Mouse (Mus musculus): ENCODE results near the gene Csnk1g1. TPM values are rescaled to one million over a fixed set of nuclear protein-coding genes. Genes with fewer than 3 reads are reported as not detected.

Csnk1g1 gene
- 23.0 and 25.3 TPM in 2 replicates for polyA plus RNA-seq (2015; fragmentation: Nextera tagmentation; extraction: Ambion mirVana)

GRCm38 (mm10) chr9:65908394-65909300 lies at the start of gene Csnk1g1, which contains the start of gene Trip4:
Gene Csnk1g1, plus strand, starts transcription at chr9:65908924.
Gene Trip4, minus strand, starts transcription at chr9:65908794.
- WGBS, result under 1% methylated on average over 32 of the region's 38 CpGs
- Histone ChIP-seq H3K9ac (peak within 1 kb of the TSS; percentile 56), H3K4me1 (peaks cover 21% of the 10 kb centered on the region), H3K4me2 (peak within 1 kb of the TSS; percentile 63), H3K36me3 (replicated peaks) (no peaks in the 10 kb centered on the region), H3K9me3 (no peaks in the 10 kb centered on the region), H3K4me3 (peak within 1 kb of the TSS; percentile 64), H3K27ac (peak within 1 kb of the TSS; percentile 86), H3K27me3 (replicated peaks) (no peaks in the 10 kb centered on the region)
- peak; percentile 99 for ATAC-seq (replicated peaks)

GRCm38 (mm10) chr9:65859656-65860055 lies 49.1 kb upstream of the Csnk1g1 start:
- no peaks in the 10 kb centered on the region for H3K9me3 ChIP-seq
- H3K4me3 ChIP-seq, result no peak overlapping the region
- H3K36me3 ChIP-seq (replicated peaks), result peaks cover 12% of the 10 kb centered on the region; the same call in 1 of the 2 replicates
- 80% methylated on average over 1 of the region's 1 CpGs for WGBS
- no peaks in the 10 kb centered on the region for H3K27me3 ChIP-seq (replicated peaks)
- no peaks in the 10 kb centered on the region for H3K4me1 ChIP-seq
- H3K27ac ChIP-seq, result no peak overlapping the region
- H3K4me2 ChIP-seq, result no peak overlapping the region
- ATAC-seq (replicated peaks), result no peak
- H3K9ac ChIP-seq, result no peak overlapping the region

- Histone ChIP-seq H3K4me3 (peak overlapping the region; percentile 59), H3K27ac (peak overlapping the region; percentile 51), H3K4me1 (peaks cover 5% of the 10 kb centered on the region), H3K9me3 (no peaks in the 10 kb centered on the region), H3K9ac (peak overlapping the region; percentile 49), H3K36me3 (replicated peaks) (peaks cover 3% of the 10 kb centered on the region; the same call in 1 of the 2 replicates), H3K4me2 (peak overlapping the region; percentile 60), H3K27me3 (replicated peaks) (no peaks in the 10 kb centered on the region)
- under 1% methylated on average over 37 of the region's 37 CpGs for WGBS
- ATAC-seq (replicated peaks), result peak; percentile 94
Observed at GRCm38 (mm10) chr9:65884564-65885315, 24.0 kb upstream of the Csnk1g1 start.

GRCm38 (mm10) chr9:65890143-65890628 lies 18.5 kb upstream of the Csnk1g1 start, which contains the start of gene Pclaf:
Gene Pclaf, plus strand, starts transcription at chr9:65890237.
- Histone ChIP-seq H3K9me3 (no peaks in the 10 kb centered on the region), H3K27ac (no peak within 1 kb of the TSS), H3K4me3 (peak within 1 kb of the TSS; percentile 29), H3K27me3 (replicated peaks) (no peaks in the 10 kb centered on the region), H3K36me3 (replicated peaks) (no peaks in the 10 kb centered on the region), H3K4me2 (peak within 1 kb of the TSS; percentile 57), H3K4me1 (peaks cover 13% of the 10 kb centered on the region), H3K9ac (no peak within 1 kb of the TSS)
- ATAC-seq (replicated peaks), result peak; percentile 84
- under 1% methylated on average over 21 of the region's 21 CpGs for WGBS

GRCm38 (mm10) chr9:65891126-65891525 lies 17.6 kb upstream of the Csnk1g1 start:
- H3K4me1 ChIP-seq, result peaks cover 10% of the 10 kb centered on the region
- ATAC-seq (replicated peaks), result no peak
- H3K9me3 ChIP-seq, result no peaks in the 10 kb centered on the region
- H3K27me3 ChIP-seq (replicated peaks), result no peaks in the 10 kb centered on the region
- H3K4me2 ChIP-seq, result 0 out of 2 replicates have a peak overlapping the region, but pooled peaks have one; percentile 57
- H3K9ac ChIP-seq, result no peak overlapping the region
- 4% methylated on average over 5 of the region's 5 CpGs for WGBS
- no peaks in the 10 kb centered on the region for H3K36me3 ChIP-seq (replicated peaks)
- H3K27ac ChIP-seq, result no peak overlapping the region
- peak overlapping the region; percentile 29; the same call in 1 of the 2 replicates for H3K4me3 ChIP-seq

- WGBS, result 88% methylated on average over 2 of the region's 2 CpGs
- ATAC-seq (replicated peaks), result no peak
Observed at GRCm38 (mm10) chr9:65896977-65897376, 11.7 kb upstream of the Csnk1g1 start.

GRCm38 (mm10) chr9:65902879-65903278 lies 5.8 kb upstream of the Csnk1g1 start:
- H3K9me3 ChIP-seq, result no peaks in the 10 kb centered on the region
- 91% methylated on average over 3 of the region's 3 CpGs for WGBS
- H3K4me3 ChIP-seq, result no peak overlapping the region
- no peak overlapping the region for H3K27ac ChIP-seq
- no peak overlapping the region for H3K4me2 ChIP-seq
- no peaks in the 10 kb centered on the region for H3K27me3 ChIP-seq (replicated peaks)
- ATAC-seq (replicated peaks), result no peak
- H3K36me3 ChIP-seq (replicated peaks), result no peaks in the 10 kb centered on the region
- H3K9ac ChIP-seq, result no peak overlapping the region
- H3K4me1 ChIP-seq, result peaks cover 7% of the 10 kb centered on the region

More at GRCm38 (mm10) chr9:65896977-65897376, 11.7 kb upstream of the Csnk1g1 start:
- Histone ChIP-seq H3K9me3 (no peaks in the 10 kb centered on the region), H3K9ac (no peak overlapping the region), H3K4me3 (no peak overlapping the region), H3K27ac (no peak overlapping the region), H3K4me2 (no peak overlapping the region), H3K27me3 (replicated peaks) (no peaks in the 10 kb centered on the region), H3K4me1 (no peaks in the 10 kb centered on the region), H3K36me3 (replicated peaks) (no peaks in the 10 kb centered on the region)

GRCm38 (mm10) chr9:65903419-65903818 lies 5.3 kb upstream of the Csnk1g1 start:
- no peak for ATAC-seq (replicated peaks)
- no peak overlapping the region for H3K4me2 ChIP-seq
- H3K27ac ChIP-seq, result no peak overlapping the region
- H3K9ac ChIP-seq, result no peak overlapping the region
- H3K4me1 ChIP-seq, result peaks cover 10% of the 10 kb centered on the region
- H3K27me3 ChIP-seq (replicated peaks), result no peaks in the 10 kb centered on the region
- H3K4me3 ChIP-seq, result no peak overlapping the region
- no peaks in the 10 kb centered on the region for H3K9me3 ChIP-seq
- H3K36me3 ChIP-seq (replicated peaks), result no peaks in the 10 kb centered on the region

- under 1% methylated on average over 30 of the region's 34 CpGs for WGBS
- ATAC-seq (replicated peaks), result peak; percentile 53
- Histone ChIP-seq H3K4me2 (peak overlapping the region; percentile 63), H3K36me3 (replicated peaks) (no peaks in the 10 kb centered on the region), H3K9ac (peak overlapping the region; percentile 56), H3K9me3 (no peaks in the 10 kb centered on the region), H3K27ac (peak overlapping the region; percentile 86), H3K27me3 (replicated peaks) (no peaks in the 10 kb centered on the region), H3K4me3 (peak overlapping the region; percentile 64), H3K4me1 (peaks cover 21% of the 10 kb centered on the region)
Observed at GRCm38 (mm10) chr9:65909301-65909801, 627 bp downstream of the Csnk1g1 start.

- no peak for ATAC-seq (replicated peaks)
- no peaks in the 10 kb centered on the region for H3K9me3 ChIP-seq
- peak overlapping the region; percentile 64 for H3K4me3 ChIP-seq
- H3K4me2 ChIP-seq, result peak overlapping the region; percentile 63
- 12% methylated on average over 4 of the region's 4 CpGs for WGBS
- no peaks in the 10 kb centered on the region for H3K36me3 ChIP-seq (replicated peaks)
- peaks cover 21% of the 10 kb centered on the region for H3K4me1 ChIP-seq
- H3K27ac ChIP-seq, result peak overlapping the region; percentile 86
- no peaks in the 10 kb centered on the region for H3K27me3 ChIP-seq (replicated peaks)
- H3K9ac ChIP-seq, result peak overlapping the region; percentile 56
Observed at GRCm38 (mm10) chr9:65909837-65910236, 1.1 kb downstream of the Csnk1g1 start.

- ATAC-seq (replicated peaks), result no peak
- 80% methylated on average over 2 of the region's 2 CpGs for WGBS
- Histone ChIP-seq H3K4me3 (no peak overlapping the region), H3K27me3 (replicated peaks) (no peaks in the 10 kb centered on the region), H3K27ac (no peak overlapping the region), H3K4me2 (no peak overlapping the region), H3K4me1 (peaks cover 11% of the 10 kb centered on the region), H3K9ac (no peak overlapping the region), H3K9me3 (no peaks in the 10 kb centered on the region), H3K36me3 (replicated peaks) (no peaks in the 10 kb centered on the region)
Observed at GRCm38 (mm10) chr9:65913976-65914375, 5.3 kb downstream of the Csnk1g1 start.

- no peak overlapping the region for H3K4me3 ChIP-seq
- no peaks in the 10 kb centered on the region for H3K9me3 ChIP-seq
Observed at GRCm38 (mm10) chr9:65917015-65917414, 8.3 kb downstream of the Csnk1g1 start.

More at GRCm38 (mm10) chr9:65917015-65917414, 8.3 kb downstream of the Csnk1g1 start:
- Histone ChIP-seq H3K9ac (no peak overlapping the region), H3K36me3 (replicated peaks) (no peaks in the 10 kb centered on the region), H3K27ac (no peak overlapping the region), H3K27me3 (replicated peaks) (no peaks in the 10 kb centered on the region), H3K4me1 (no peaks in the 10 kb centered on the region), H3K4me2 (no peak overlapping the region)
- 89% methylated on average over 1 of the region's 1 CpGs for WGBS
- no peak for ATAC-seq (replicated peaks)

Measured in midbrain, embryonic 15.5 days (tissue).